Mouse (Mus musculus) left cerebral cortex, postnatal 14 days (tissue): ENCODE data around the gene Agap2. TPM values are rescaled to one million over a fixed set of nuclear protein-coding genes. Genes with fewer than 3 reads are reported as not detected.
"Not testable (repeated sequence)": the region's sequence is repeated elsewhere in the genome, so short reads cannot be mapped to it uniquely, and the experiment has no call there.

Source experiments
- DNase-seq, 2 experiments: peaks; one replicate each; pipeline ENCODE4 v3.0.0; 2021 to 2022; ENCODE audit warnings: low spot score in 2 of 2, mixed read lengths in 1 of 2
- intact Hi-C: fragments of 180-260 bp; cut with DNase I; formaldehyde crosslinking; loops from one replicate; pipeline ENCODE4 v1.15.1; 2025
- total RNA-seq, 2 experiments: library from RNA; stranded (reverse); gene quantifications; 2 replicates each; pipeline ENCODE4 v1.2.3; 2021

The Agap2 gene
- total RNA-seq, 2 experiments from 2014 or later = 704 to 706 TPM

DNA sequence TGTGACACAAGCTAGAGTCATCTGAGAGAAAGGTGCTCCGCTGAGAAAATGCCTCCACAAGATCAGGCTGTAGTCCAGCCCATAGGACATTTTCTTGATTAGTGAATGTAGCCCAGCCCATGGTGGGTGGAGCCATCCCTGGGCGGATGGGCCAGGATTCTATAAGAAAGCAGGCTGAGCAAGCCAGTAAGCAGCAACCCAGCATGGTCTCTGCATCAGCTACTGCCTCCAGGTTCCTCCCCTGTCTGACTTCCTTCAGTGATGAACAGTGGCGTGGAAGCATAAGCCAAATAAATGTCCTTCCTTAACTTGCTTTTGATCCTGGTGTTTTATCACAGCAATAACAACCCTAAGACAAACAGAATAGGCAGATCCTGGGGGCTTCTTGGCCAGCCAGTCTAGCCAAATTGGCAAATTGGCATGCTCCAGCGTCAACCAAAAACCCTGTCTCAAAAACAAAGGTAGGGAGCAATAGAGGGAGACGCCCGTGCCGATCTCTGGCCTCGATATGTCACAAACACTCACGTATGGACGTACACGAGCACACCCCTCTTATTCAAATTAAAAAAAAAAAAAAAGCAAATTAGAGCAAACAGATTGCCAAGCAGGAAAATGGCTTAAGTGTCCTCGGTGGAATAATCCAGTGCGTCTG is 47.8 kb downstream of the Agap2 start:
- DNase-seq = peak in 1 of 2 experiments; percentile 65
- intact Hi-C loops = loop anchor here (2.0 to 5.0 kb wide), 2 partner anchors 42 to 104 kb away; partner anchors contain the start of gene B4galnt1

- peak; percentile 83 to 87 for DNase-seq
- intact Hi-C loops = loop anchor here (2.0 to 5.0 kb wide), 2 partner anchors 41 to 104 kb away; partner anchors contain the start of gene B4galnt1
Observed at GRCm38 (mm10) chr10:127123436-127123805, 48.3 kb downstream of the Agap2 start.

- intact Hi-C loops = no loop called here
- DNase-seq = peak; percentile 49 to 66
Observed at GRCm38 (mm10) chr10:127125210-127126001, 50.3 kb downstream of the Agap2 start.

GRCm38 (mm10) chr10:127126579-127126978 is 51.5 kb downstream of the Agap2 start:
- DNase-seq = no peak
- intact Hi-C loops = no loop called here

- intact Hi-C loops = no loop called here
- DNase-seq = no peak
Observed at GRCm38 (mm10) chr10:127127711-127128279, 52.7 kb downstream of the Agap2 start.

GRCm38 (mm10) chr10:127129431-127129830 is 54.3 kb downstream of the Agap2 start:
- DNase-seq = no peak
- intact Hi-C loops = no loop called here

DNA sequence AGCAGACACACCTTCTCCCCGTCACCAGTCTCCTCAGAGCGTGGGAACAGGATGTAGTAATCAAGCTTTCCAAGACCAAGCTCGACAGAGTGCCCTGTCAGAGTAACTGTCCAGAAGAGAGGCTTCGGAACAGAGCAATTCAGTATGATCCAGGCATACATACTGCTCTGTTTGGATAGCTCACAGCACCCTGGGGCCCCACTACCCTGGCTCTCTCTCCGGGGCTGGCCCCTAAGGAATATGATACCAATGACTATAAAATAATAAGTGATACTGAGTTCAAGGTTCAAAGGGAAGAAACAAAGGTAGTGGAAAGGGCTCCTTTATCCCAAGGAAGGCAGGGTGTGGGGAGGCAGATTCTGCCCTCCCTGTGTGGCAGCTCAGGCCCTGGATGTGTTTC is 57.4 kb downstream of the Agap2 start:
- DNase-seq = no peak
- intact Hi-C loops = no loop called here

GRCm38 (mm10) chr10:127134394-127135035 is 59.4 kb downstream of the Agap2 start:
- DNase-seq, intact Hi-C loops: not testable (repeated sequence)

DNA sequence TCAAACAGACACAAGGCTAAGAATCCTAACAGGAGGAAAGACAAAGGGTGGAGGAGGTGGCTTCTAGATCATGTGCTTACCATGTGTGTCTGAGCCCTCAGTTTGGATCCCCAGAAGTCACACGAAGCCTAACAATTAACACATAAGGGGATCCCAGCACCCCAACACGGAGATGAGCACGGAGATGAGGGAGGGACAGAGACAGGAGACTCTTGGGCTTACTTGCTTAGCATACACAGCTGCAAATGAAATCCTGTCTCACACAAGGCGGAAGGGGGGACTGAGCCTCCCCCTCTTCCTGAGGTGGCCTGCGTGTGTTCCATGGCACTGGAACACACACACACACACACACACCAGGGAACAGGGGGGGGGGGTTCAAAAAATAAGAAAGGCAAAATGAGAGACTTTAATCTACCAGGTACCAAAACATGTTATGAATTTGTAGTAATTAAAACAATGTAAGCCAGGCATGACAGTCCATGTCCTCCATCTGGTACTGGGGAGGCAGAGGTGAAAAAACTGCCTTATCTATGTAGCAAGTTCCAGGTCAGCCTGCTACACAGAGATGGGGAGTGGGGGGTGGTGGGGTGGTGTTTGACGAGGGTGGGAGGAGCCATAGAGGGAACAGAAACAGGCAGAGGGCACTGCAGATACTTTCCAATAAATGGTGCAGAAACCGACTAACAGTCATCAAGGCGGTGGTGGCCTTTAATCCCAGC is 60.2 kb downstream of the Agap2 start:
- DNase-seq = no peak
- intact Hi-C loops = no loop called here

DNA sequence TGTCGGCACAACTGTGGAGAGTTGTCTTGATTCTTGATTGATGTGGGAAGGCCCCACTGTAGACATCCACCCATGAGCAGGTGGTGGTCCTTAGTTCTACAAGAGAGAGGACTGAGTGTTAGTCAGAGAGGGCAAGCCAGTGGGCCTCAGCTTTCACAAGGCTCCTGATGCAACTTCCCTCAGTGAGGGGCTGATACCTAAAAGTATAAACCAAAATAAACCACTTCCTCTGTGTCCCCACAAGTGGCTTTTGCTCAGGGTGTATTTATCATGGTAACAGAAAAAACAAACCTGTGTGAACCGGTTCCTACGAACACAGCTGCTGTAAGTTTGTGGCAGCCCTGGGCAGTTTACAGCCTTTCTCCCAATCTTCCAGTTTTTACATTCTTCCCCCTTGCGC is 61.4 kb downstream of the Agap2 start:
- intact Hi-C loops = no loop called here
- no peak for DNase-seq

DNA sequence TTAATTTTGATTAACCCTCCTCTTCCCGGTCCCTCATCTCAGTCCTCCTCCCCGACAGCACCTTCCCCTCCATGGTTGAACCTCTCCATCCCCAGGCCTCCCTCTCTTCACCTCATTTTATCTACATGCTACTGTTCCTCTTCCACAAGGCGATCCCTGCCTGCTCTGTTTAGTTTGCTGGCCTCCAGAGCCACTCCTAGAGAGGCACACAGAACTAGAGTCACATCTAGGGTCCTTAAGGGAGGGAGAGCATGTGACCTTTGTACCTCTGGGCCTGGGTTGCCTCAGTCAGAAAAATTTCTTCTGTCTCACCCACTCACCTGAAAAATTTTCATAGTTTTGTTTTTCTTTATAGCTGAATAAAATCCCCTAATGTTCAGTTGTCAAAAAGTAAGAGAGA is 62.8 kb downstream of the Agap2 start:
- intact Hi-C loops = no loop called here
- no peak for DNase-seq

GRCm38 (mm10) chr10:127138328-127139141 is 63.5 kb downstream of the Agap2 start:
- intact Hi-C loops = no loop called here
- no peak for DNase-seq

DNA sequence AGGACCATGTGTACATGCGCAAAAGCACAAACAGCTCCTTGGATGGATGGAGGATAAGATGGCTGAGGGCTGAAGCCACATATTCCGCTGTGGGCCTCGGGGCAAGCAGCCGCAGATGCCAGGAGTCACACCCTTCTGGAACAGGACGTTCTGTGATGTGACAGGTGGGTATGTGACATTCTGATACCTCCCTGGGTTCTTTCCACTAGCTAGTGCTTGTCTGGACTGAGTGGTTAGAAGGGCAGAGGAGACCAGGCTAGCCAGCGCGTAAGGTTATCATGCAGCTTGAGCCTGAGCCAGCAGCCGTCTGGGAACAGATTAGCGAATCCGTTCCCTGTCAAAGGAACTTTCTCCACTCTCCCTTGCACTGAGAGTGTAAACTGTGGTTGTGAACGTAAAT is 65.9 kb downstream of the Agap2 start:
- no peak for DNase-seq
- intact Hi-C loops = no loop called here

GRCm38 (mm10) chr10:127141500-127141899 is 66.4 kb downstream of the Agap2 start:
- DNase-seq = no peak
- intact Hi-C loops = no loop called here

Other genes with a start within 250 kb of the Agap2 start
- 10 to 100 TPM in 1 of 2 experiments, 1 to 10 TPM in 1; 7.7 to 11.3 TPM for gene Atp23, start 173.9 kb upstream of the Agap2 start, total RNA-seq
- 10 to 100 TPM; 69.6 to 75.1 TPM for gene Ctdsp2, start 96.6 kb upstream of the Agap2 start, total RNA-seq
- gene Avil, start 74.6 kb upstream of the Agap2 start, total RNA-seq = under 1 TPM; 0.29 to 0.40 TPM
- 10 to 100 TPM; 27.7 to 28.2 TPM for gene Tsfm, start 44.4 kb upstream of the Agap2 start, total RNA-seq
- 10 to 100 TPM; 10.3 to 11.1 TPM for gene Mettl1, start 33.9 kb upstream of the Agap2 start, total RNA-seq
- gene Eef1akmt3, start 33.8 kb upstream of the Agap2 start, total RNA-seq = under 1 TPM in 1 of 2 experiments, not detected in 1; 0.19 TPM
- gene Cyp27b1, start 27.0 kb upstream of the Agap2 start, total RNA-seq = under 1 TPM; 0.59 to 0.61 TPM
- 10 to 100 TPM; 32.7 to 35.1 TPM for gene March9, start 15.1 kb upstream of the Agap2 start, total RNA-seq
- 100 to 1,000 TPM in 1 of 2 experiments, 10 to 100 TPM in 1; 88.3 to 106 TPM for gene Cdk4, start 11.8 kb upstream of the Agap2 start, total RNA-seq
- 10 to 100 TPM; 67.1 to 74.5 TPM for gene Tspan31, start 5.0 kb upstream of the Agap2 start, total RNA-seq
- 100 to 1,000 TPM; 111 to 116 TPM for gene Os9, start 45.8 kb downstream of the Agap2 start, total RNA-seq
- gene B4galnt1, start 89.9 kb downstream of the Agap2 start, total RNA-seq = 100 to 1,000 TPM; 108 to 110 TPM
- gene Slc26a10, start 105.4 kb downstream of the Agap2 start, total RNA-seq = 1 to 10 TPM; 1.1 to 1.4 TPM
- gene Arhgef25, start 114.8 kb downstream of the Agap2 start, total RNA-seq = 100 to 1,000 TPM in 1 of 2 experiments, 10 to 100 TPM in 1; 92.9 to 103 TPM
- 100 to 1,000 TPM; 202 to 203 TPM for gene Dtx3, start 120.4 kb downstream of the Agap2 start, total RNA-seq
- gene Pip4k2c, start 136.3 kb downstream of the Agap2 start, total RNA-seq = 10 to 100 TPM; 63.6 to 78.9 TPM
- gene Kif5a, start 188.1 kb downstream of the Agap2 start, total RNA-seq = 100 to 1,000 TPM; 581 to 593 TPM
- 100 to 1,000 TPM; 308 to 321 TPM for gene Dctn2, start 191.1 kb downstream of the Agap2 start, total RNA-seq
- 10 to 100 TPM; 41.2 to 44.7 TPM for gene Mbd6, start 213.7 kb downstream of the Agap2 start, total RNA-seq
- 10 to 100 TPM; 59.1 to 61.5 TPM for gene Mars, start 236.5 kb downstream of the Agap2 start, total RNA-seq
- gene Arhgap9, start 246.7 kb downstream of the Agap2 start, total RNA-seq = 1 to 10 TPM in 1 of 2 experiments, under 1 TPM in 1; 0.66 to 1.2 TPM